Mouse (Mus musculus): ENCODE data around the gene Bpifc. TPM values are rescaled to one million over a fixed set of nuclear protein-coding genes. Genes with fewer than 3 reads are reported as not detected.
"Not testable (repeated sequence)": the region's sequence is repeated elsewhere in the genome, so short reads cannot be mapped to it uniquely, and the experiment has no call there.

The Bpifc gene
- under 1 TPM; 0.12 to 0.15 TPM for total RNA-seq (2021)
- long read RNA-seq, experiment 1 = 0 reads
- long read RNA-seq, experiment 2 = 0 reads

DNA sequence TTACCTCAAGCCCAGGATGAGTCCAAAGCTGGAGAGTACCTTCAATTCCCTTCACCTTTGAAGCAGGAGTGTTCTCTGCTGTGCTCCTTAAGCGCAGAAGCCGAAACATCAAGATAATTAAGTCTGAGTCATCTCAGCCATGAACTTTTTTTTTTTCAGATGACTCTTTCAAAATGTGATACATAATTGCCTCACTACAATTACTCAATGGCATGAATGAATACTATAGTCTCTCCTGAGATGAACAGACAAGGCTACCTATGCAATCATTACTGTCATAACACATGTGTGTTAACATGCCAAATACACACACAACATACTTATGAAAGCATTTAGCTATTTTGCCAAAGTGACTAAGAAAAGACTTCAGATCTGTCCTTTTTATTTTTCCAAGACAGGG lies at the start of gene Bpifc:
Gene Bpifc (minus strand): TSS at position 115 of the 400 bp plus-strand sequence.
- no peak for DNase-seq

GRCm38 (mm10) chr10:86060267-86060666 lies 48.6 kb upstream of the Bpifc start:
- DNase-seq = no peak

GRCm38 (mm10) chr10:86057712-86058111 lies 46.0 kb upstream of the Bpifc start:
- DNase-seq = no peak

GRCm38 (mm10) chr10:86057286-86057685 lies 45.6 kb upstream of the Bpifc start:
- DNase-seq = no peak

GRCm38 (mm10) chr10:86056297-86056903 lies 44.7 kb upstream of the Bpifc start:
- DNase-seq = no peak

DNA sequence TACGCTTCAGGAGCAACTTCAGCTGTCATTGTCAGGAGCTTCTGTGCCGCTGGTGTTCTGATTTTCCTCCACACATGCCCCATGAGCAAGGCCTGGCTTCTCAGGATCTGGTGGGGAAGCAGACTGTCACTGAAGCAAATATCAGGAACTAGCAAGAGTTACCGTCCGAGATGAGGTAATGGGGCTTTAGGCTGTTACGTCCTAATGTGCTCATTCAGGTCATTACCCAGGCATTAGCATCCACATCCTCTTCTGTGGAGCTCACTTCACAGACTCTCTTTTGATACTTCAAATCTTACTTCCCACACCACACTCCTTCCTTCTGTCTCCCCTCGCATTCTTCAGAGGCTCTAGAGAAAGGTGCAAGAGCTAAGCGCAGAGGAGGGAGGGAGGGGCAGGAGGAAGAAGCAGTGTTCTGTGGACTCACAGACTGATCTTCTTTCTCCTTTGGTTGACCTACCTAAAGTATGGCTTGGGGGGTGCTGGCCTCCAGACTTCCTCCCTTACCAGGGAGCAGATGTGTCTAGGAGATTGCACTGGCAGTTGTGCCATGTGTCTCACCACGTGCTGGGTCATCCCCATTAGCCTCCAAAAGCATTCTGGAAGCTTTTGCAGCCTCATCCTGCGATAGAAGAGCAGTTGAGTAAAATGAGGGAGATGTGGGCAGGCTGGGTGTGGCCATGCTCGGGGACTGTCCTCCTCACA lies 41.3 kb upstream of the Bpifc start:
- DNase-seq = no peak

DNA sequence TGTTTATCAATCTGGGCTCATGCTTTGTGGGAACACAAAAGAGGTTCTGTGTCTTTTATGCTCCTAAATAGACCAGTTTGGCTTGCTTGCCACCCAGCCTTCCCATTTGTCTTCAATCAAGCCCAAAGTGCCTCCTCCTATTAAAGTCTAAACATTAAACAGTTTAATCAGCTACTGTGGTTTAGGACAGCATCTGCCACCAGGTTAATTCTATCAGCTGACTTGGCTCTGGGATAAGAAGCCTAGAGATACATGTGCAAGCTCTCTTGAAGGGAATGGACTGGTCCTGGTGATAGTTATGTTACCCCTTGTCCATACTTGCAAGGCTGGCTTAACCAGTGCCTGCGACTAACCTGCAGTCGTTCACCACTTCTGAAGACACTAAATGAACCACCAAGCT lies 38.8 kb upstream of the Bpifc start:
- DNase-seq = no peak

DNA sequence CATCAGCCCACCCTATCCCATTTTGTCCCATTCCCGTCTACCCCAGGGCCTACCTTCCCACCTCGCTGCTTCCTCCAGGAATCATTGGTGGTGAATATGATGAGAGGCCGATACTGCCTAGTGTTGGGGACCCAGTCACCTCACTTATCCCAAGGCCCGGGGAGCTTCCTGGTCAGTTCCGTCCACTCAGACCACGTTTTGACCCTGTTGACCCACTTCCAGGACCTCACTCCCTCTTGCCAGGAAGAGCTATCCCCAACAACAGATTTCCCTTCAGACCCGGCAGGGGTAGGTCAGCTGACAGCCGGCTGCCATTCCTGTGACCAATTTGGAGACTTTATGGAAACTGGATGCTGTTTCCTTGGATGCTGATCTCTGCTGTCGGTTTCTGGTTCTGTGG lies 36.1 kb upstream of the Bpifc start:
- DNase-seq = no peak

GRCm38 (mm10) chr10:86046371-86046770 lies 34.7 kb upstream of the Bpifc start:
- DNase-seq = no peak

GRCm38 (mm10) chr10:86044066-86044465 lies 32.4 kb upstream of the Bpifc start:
- DNase-seq = no peak

- no peak for DNase-seq
Measured at GRCm38 (mm10) chr10:86043651-86044050, 32.0 kb upstream of the Bpifc start.

GRCm38 (mm10) chr10:86034007-86034728 lies 22.5 kb upstream of the Bpifc start:
- DNase-seq = no peak

- no peak for DNase-seq
Measured at GRCm38 (mm10) chr10:86032517-86032916, 20.8 kb upstream of the Bpifc start.

GRCm38 (mm10) chr10:86030743-86031142 lies 19.0 kb upstream of the Bpifc start:
- no peak for DNase-seq

GRCm38 (mm10) chr10:86026807-86027206 lies 15.1 kb upstream of the Bpifc start:
- DNase-seq = not testable (repeated sequence)

- DNase-seq = no peak
Measured at GRCm38 (mm10) chr10:86026354-86026753, 14.7 kb upstream of the Bpifc start.

DNA sequence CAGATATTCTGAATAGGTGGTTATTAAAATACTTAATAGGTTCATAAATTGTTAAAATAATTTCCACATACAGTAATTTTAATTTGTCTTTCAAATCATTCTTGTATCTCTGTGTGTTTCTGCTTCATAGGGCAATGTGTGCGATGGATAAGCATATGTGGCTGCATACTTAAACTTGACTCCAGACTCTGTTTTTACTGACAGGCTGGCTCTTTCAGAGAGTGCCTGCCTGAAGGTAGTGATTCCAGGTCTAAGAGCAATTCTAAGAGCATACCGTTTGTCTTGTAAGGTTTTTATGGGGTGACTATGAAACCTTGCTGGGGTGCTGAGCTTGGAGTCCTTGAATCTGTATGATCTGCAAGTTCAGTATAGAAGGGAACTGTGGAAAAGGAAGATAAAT lies 14.2 kb upstream of the Bpifc start:
- no peak for DNase-seq

DNA sequence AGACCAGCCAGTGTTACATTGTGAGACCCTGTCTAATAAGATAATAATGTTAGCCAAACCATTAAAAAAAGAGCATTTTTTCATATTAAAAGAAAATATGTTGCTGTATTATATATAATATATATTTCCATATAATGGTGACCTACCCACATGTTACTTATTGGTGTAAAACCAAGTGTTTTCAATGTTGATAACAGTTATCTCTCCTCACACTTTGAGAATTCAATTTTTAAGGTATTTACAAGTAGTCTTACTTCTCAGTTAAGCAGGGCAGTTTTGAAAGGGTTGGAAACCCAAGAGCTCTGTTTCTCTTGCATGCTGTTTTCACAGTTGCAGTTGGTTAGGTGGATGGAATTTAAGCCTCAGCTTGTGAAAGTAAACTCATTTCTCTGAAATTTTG lies 11.5 kb upstream of the Bpifc start:
- no peak for DNase-seq

GRCm38 (mm10) chr10:86022474-86022816 lies 10.8 kb upstream of the Bpifc start:
- no peak for DNase-seq

GRCm38 (mm10) chr10:86021749-86022473 lies 10.2 kb upstream of the Bpifc start, which contains the start of gene Fbxo7:
Gene Fbxo7 (plus strand): TSS chr10:86021972.
- DNase-seq = peak; percentile 96

- no peak for DNase-seq
Measured at GRCm38 (mm10) chr10:86021408-86021748, 9.7 kb upstream of the Bpifc start.

- DNase-seq = no peak
Measured at GRCm38 (mm10) chr10:86018813-86019212, 7.1 kb upstream of the Bpifc start.

DNA sequence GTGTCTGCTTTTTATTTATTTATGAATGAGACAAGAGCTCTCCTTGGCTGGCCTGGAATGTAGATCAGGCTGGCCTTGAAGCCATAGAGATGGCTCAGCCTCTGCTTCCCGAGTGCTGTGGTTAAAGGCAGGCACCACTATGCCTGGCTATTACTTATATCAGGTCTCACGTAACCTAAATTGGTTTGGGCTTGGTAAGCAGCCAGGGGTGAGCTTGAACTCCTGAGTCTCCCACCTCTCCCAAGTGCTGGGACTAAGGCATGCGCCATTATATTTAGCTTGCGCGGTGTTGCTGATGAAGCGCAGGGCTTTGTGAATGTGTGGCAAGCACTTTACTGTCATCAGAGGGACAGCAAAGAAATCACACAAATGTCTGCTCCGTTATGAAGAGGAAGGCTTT lies 6.1 kb upstream of the Bpifc start:
- DNase-seq = no peak

Measured in adrenal gland, postnatal 10 days (tissue).